Mouse (Mus musculus) intestine, postnatal 0 days (tissue): ENCODE results near the gene Fam107a. TPM values are rescaled to one million over a fixed set of nuclear protein-coding genes. Genes with fewer than 3 reads are reported as not detected.

ENCODE experiments used
- ATAC-seq: fragments of 200-750 bp; cut with Nextera tagmentation; 2 replicates; pipeline ENCODE4 v1.8.0; 2017; ENCODE audit warnings: mild to moderate bottlenecking, moderate TSS enrichment, moderate library complexity
- H3K27ac ChIP-seq: fragments of 300-500 bp; sonication (generic); 2 replicates; pipeline ENCODE4 v1.5.1; 2014; ENCODE audit warnings: mild to moderate bottlenecking, low read depth, low read length, moderate library complexity
- H3K27me3 ChIP-seq: fragments of 300-500 bp; sonication (generic); replicated peaks from 2 replicates; pipeline ENCODE4 v1.6.1; 2014; ENCODE audit warnings: low read length, mixed read lengths; ENCODE audit not compliant: control insufficient read depth, insufficient read depth
- H3K36me3 ChIP-seq: fragments of 300-500 bp; sonication (generic); 2 replicates; pipeline ENCODE4 v1.6.1; 2014; ENCODE audit warnings: mild to moderate bottlenecking, moderate library complexity; ENCODE audit not compliant: control insufficient read depth, insufficient read depth
- H3K4me1 ChIP-seq: fragments of 300-500 bp; sonication (generic); replicated peaks from 2 replicates; pipeline ENCODE4 v1.6.1; 2014; ENCODE audit warnings: antibody characterized with exemption, low read length, mixed read lengths; ENCODE audit not compliant: control insufficient read depth, insufficient read depth
- H3K4me2 ChIP-seq: fragments of 300-500 bp; sonication (generic); replicated peaks from 2 replicates; pipeline ENCODE4 v1.6.1; 2014; ENCODE audit warnings: low read depth, mild to moderate bottlenecking, moderate library complexity
- H3K4me3 ChIP-seq: fragments of 300-500 bp; sonication (generic); 2 replicates; pipeline ENCODE4 v1.5.1; 2014; ENCODE audit warnings: low read depth, low read length
- H3K9ac ChIP-seq: fragments of 300-500 bp; sonication (generic); 2 replicates; pipeline ENCODE4 v1.6.1; 2014; ENCODE audit warnings: mild to moderate bottlenecking, low read depth, low read length
- H3K9me3 ChIP-seq: fragments of 300-500 bp; sonication (generic); 2 replicates; pipeline ENCODE4 v1.6.1; 2016; ENCODE audit warnings: mixed run types; ENCODE audit not compliant: control insufficient read depth
- CTCF ChIP-seq: sonication (generic); IDR thresholded peaks from 2 replicates; pipeline ENCODE4 v1.5.1; 2016; ENCODE audit warnings: low read depth, mild to moderate bottlenecking, control low read depth, antibody characterized with exemption, moderate library complexity
- WGBS: fragments of 180-500 bp; shearing (Covaris S2); extraction: QIAGEN DNeasy Blood & Tissue Kit; methylation state at CpG from one replicate; pipeline ENCODE4 v1.1.7; 2014; 5-methylcytosine and 5-hydroxymethylcytosine counted together
- polyA plus RNA-seq: library from polyadenylated mRNA; unstranded; fragments of >200 nt; fragmentation: Nextera tagmentation; extraction: Ambion mirVana; gene quantifications from 2 replicates; pipeline ENCODE4 v1.2.1, GENCODE M21; 2015

Gene Fam107a
- polyA plus RNA-seq: 0.16 TPM in 2 replicates

DNA sequence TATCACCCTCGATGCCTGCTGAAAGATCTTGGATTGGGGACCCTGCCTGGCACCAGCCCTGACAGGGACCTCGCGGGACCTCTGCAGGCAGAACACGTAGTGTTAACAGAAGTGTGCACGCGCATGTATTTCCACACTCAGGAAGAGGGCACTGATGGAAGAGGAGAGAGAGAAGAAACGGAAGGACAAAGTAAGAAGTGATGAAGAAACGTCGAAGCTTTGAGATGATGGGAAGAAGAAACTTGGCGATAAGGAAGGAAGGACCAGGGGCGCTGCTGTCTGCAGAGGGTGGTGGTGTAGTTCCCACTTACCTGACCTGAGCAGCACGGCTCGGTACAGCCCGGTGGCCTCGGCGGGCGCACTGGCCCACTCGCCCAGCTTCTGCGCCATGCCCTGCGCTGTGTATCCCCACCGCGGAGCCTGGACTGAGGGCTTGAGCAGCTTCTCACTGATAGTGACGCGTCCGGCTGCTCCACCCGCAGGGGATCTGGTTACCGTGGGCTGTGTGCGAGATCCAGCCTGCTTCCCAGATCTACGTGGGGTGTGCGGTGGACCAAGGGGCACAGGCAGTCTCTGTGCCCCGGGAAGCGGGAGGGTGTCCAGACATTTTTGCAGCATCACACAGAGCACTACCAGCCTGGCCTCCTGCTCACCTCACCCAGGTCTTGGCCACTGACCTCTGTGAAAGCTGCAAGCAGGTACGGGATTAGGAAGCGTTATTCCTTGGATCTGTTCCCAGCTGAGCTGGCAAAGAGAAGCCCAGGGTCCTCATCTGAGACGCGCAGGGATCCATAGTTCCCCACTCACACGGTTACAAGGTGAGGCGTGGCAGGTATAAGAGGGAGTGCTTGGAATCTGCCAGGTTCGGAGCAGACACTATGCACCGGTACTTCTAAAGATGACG lies at the start of gene Fam107a:
Fam107a (minus strand) TSS at position 830 of the 904 bp plus-strand sequence.
- TF ChIP-seq CTCF: no peak
- peak within 1 kb of the TSS; percentile 9; the same call in 1 of the 2 replicates for H3K4me3 ChIP-seq
- ATAC-seq: peak; percentile 43; the same call in 1 of the 2 replicates
- peaks cover 38% of the 10 kb centered on the region for H3K27me3 ChIP-seq
- no peaks in the 10 kb centered on the region for H3K9me3 ChIP-seq
- H3K27ac ChIP-seq: no peak within 1 kb of the TSS
- no peaks in the 10 kb centered on the region for H3K36me3 ChIP-seq
- WGBS: 11% methylated on average over 41 of the region's 41 CpGs
- peak within 1 kb of the TSS; percentile 41 for H3K4me2 ChIP-seq
- H3K9ac ChIP-seq: no peak within 1 kb of the TSS
- H3K4me1 ChIP-seq: no peaks in the 10 kb centered on the region

DNA sequence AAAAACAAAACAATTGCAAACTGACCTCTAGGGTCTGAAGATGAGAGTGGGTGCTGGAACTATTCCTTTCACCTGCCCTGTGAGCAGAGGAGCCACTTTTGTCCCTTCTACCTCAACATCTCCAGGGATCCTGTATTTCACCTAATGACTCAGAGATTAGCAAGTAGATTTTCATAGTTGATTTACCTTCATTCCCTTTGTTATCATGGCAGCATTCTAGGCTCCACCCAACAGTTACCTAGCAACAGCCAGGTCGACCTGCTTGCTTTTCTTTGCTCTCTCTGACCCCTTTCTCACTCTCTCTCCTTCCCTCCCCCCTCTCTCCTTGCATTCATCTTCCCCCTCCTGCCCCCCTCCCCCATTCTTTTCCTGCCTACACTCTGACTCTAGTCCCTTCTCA lies 49.3 kb upstream of the Fam107a start:
- Histone ChIP-seq H3K9ac (no peak overlapping the region), H3K27ac (no peak overlapping the region), H3K27me3 (no peaks in the 10 kb centered on the region), H3K36me3 (no peaks in the 10 kb centered on the region), H3K9me3 (no peaks in the 10 kb centered on the region), H3K4me1 (no peaks in the 10 kb centered on the region), H3K4me2 (no peak overlapping the region), H3K4me3 (no peak overlapping the region)
- 3% methylated on average over 1 of the region's 1 CpGs for WGBS
- no peak for ATAC-seq
- no peak for TF ChIP-seq CTCF

- 52% methylated on average over 6 of the region's 6 CpGs for WGBS
- no peaks in the 10 kb centered on the region for H3K9me3 ChIP-seq
- no peak overlapping the region for H3K4me2 ChIP-seq
- peak overlapping the region; percentile 15; the same call in 1 of the 2 replicates for H3K27ac ChIP-seq
- ATAC-seq: peak; percentile 82
- TF ChIP-seq CTCF: no peak
- no peaks in the 10 kb centered on the region for H3K4me1 ChIP-seq
- no peaks in the 10 kb centered on the region for H3K27me3 ChIP-seq
- no peak overlapping the region for H3K4me3 ChIP-seq
- H3K36me3 ChIP-seq: no peaks in the 10 kb centered on the region
- no peak overlapping the region for H3K9ac ChIP-seq
Measured at GRCm38 (mm10) chr14:8365833-8366232, 48.0 kb upstream of the Fam107a start.

DNA sequence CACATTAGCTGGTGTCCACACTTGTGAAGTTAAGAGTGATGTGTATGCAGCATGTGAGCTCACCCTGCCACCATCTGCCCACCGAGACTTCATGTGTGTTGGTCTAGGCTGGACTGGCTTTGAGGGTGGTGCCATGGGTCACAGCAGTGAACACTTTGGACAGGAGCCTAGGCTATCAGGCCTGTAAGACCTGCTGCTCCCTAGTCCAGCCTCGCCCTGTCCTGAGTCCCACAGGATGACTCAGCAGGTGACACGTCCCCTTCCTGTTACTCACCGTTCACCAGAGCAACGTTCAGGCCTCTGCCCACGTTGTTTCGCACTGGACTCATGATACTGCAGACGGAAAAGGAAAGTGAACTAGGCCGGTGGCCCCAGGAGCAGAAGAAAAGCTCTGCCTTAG lies 39.0 kb upstream of the Fam107a start:
- WGBS: 25% methylated on average over 9 of the region's 9 CpGs
- Histone ChIP-seq H3K4me1 (no peaks in the 10 kb centered on the region), H3K4me3 (no peak overlapping the region), H3K9me3 (no peaks in the 10 kb centered on the region), H3K9ac (no peak overlapping the region), H3K36me3 (no peaks in the 10 kb centered on the region), H3K27me3 (no peaks in the 10 kb centered on the region), H3K27ac (peak overlapping the region; percentile 70), H3K4me2 (no peak overlapping the region)
- no peak for TF ChIP-seq CTCF
- peak; percentile 92 for ATAC-seq

DNA sequence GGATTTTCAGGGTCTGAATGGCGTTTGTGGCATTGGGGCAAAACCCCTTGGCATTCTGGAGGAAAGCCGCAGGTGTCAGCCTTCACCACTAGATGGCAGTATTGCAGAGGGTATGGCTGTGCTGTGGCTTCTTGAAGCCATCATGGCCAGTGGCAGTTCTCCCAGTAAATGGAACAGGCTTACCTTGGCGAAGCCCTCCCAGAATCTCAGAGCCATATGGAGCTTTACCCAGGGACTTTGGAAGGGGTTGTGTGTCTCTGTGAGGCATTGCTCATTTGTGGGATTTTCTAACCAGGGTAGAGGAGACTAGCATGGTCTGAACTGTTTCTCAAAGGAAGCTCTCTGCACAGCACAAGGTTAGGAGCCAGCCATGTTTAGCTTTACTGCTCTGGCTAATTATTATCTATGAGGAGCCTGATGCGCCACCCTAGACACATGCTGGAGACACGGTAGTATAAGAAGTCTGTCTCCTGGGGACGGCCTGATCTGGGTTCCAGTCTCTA lies 38.2 kb upstream of the Fam107a start:
- Histone ChIP-seq H3K9me3 (no peaks in the 10 kb centered on the region), H3K27ac (peak overlapping the region; percentile 70; the same call in 1 of the 2 replicates), H3K4me3 (no peak overlapping the region), H3K4me1 (no peaks in the 10 kb centered on the region), H3K9ac (no peak overlapping the region), H3K36me3 (no peaks in the 10 kb centered on the region), H3K4me2 (no peak overlapping the region), H3K27me3 (no peaks in the 10 kb centered on the region)
- TF ChIP-seq CTCF: peak; percentile 94
- ATAC-seq: peak; percentile 86
- 15% methylated on average over 6 of the region's 6 CpGs for WGBS

- no peaks in the 10 kb centered on the region for H3K27me3 ChIP-seq
- H3K4me2 ChIP-seq: no peak overlapping the region
- peak; percentile 50 for TF ChIP-seq CTCF
- H3K4me1 ChIP-seq: no peaks in the 10 kb centered on the region
- H3K27ac ChIP-seq: no peak overlapping the region
- no peak overlapping the region for H3K9ac ChIP-seq
- no peaks in the 10 kb centered on the region for H3K36me3 ChIP-seq
- no peaks in the 10 kb centered on the region for H3K9me3 ChIP-seq
- no peak overlapping the region for H3K4me3 ChIP-seq
- 66% methylated on average over 9 of the region's 9 CpGs for WGBS
- ATAC-seq: no peak
Measured at GRCm38 (mm10) chr14:8348927-8349326, 31.1 kb upstream of the Fam107a start.
